Mouse (Mus musculus): ENCODE measurements around the gene Nfil3. TPM values are rescaled to one million over a fixed set of nuclear protein-coding genes. Genes with fewer than 3 reads are reported as not detected.

The Nfil3 gene
- total RNA-seq (2021) = 10 to 100 TPM; 23.0 to 83.7 TPM
- long read RNA-seq, experiment 1, transcript Nfil3-201 (2 exons, 2,026 nt) = major isoform, 73 of 117 reads
- long read RNA-seq, experiment 1, partial matches to known transcripts = 0 of 117 reads
- long read RNA-seq, experiment 1, other reads (novel, unspliced or antisense) = 44 of 117 reads
- long read RNA-seq, experiment 2, transcript Nfil3-201 (2 exons, 2,026 nt) = major isoform, 28 of 39 reads
- long read RNA-seq, experiment 2, partial matches to known transcripts = 0 of 39 reads
- long read RNA-seq, experiment 2, other reads (novel, unspliced or antisense) = 11 of 39 reads

GRCm38 (mm10) chr13:52980951-52981421, at the start of gene Nfil3:
Nfil3 (minus strand) TSS chr13:52981073.
- peak; percentile 91 for DNase-seq

GRCm38 (mm10) chr13:53024285-53024684, 43.4 kb upstream of the Nfil3 start:
- no peak for DNase-seq

GRCm38 (mm10) chr13:53020282-53020681, 39.4 kb upstream of the Nfil3 start:
- DNase-seq = no peak

GRCm38 (mm10) chr13:53019532-53019931, 38.7 kb upstream of the Nfil3 start:
- no peak for DNase-seq

GRCm38 (mm10) chr13:53018976-53019375, 38.1 kb upstream of the Nfil3 start:
- DNase-seq = no peak

GRCm38 (mm10) chr13:53017983-53018382, 37.1 kb upstream of the Nfil3 start:
- DNase-seq = peak; percentile 38

GRCm38 (mm10) chr13:53017117-53017516, 36.2 kb upstream of the Nfil3 start:
- no peak for DNase-seq

- DNase-seq = no peak
Observed at GRCm38 (mm10) chr13:53011426-53011825, 30.6 kb upstream of the Nfil3 start.

GRCm38 (mm10) chr13:53008489-53009184, 27.8 kb upstream of the Nfil3 start:
- peak; percentile 79 for DNase-seq

- peak; percentile 35 for DNase-seq
Observed at GRCm38 (mm10) chr13:53007781-53008180, 26.9 kb upstream of the Nfil3 start.

GRCm38 (mm10) chr13:53003286-53003685, 22.4 kb upstream of the Nfil3 start:
- DNase-seq = peak; percentile 57

- DNase-seq = peak; percentile 67
Observed at GRCm38 (mm10) chr13:53001511-53001935, 20.6 kb upstream of the Nfil3 start.

GRCm38 (mm10) chr13:53000481-53000880, 19.6 kb upstream of the Nfil3 start:
- no peak for DNase-seq

GRCm38 (mm10) chr13:52998541-52998940, 17.7 kb upstream of the Nfil3 start:
- no peak for DNase-seq

GRCm38 (mm10) chr13:52997806-52998205, 16.9 kb upstream of the Nfil3 start:
- no peak for DNase-seq

- no peak for DNase-seq
Observed at GRCm38 (mm10) chr13:52996201-52996600, 15.3 kb upstream of the Nfil3 start.

- no peak for DNase-seq
Observed at GRCm38 (mm10) chr13:52994197-52994881, 13.5 kb upstream of the Nfil3 start.

- no peak for DNase-seq
Observed at GRCm38 (mm10) chr13:52990139-52990538, 9.3 kb upstream of the Nfil3 start.

- no peak for DNase-seq
Observed at GRCm38 (mm10) chr13:52989005-52989404, 8.1 kb upstream of the Nfil3 start.

GRCm38 (mm10) chr13:52987880-52988279, 7.0 kb upstream of the Nfil3 start:
- no peak for DNase-seq

- DNase-seq = no peak
Observed at GRCm38 (mm10) chr13:52986215-52986780, 5.4 kb upstream of the Nfil3 start.

- DNase-seq = peak; percentile 35
Observed at GRCm38 (mm10) chr13:52985508-52986214, 4.8 kb upstream of the Nfil3 start.
